Mouse (Mus musculus) midbrain, postnatal 0 days (tissue): ENCODE results near the gene Gm31571. TPM values are rescaled to one million over a fixed set of nuclear protein-coding genes. Genes with fewer than 3 reads are reported as not detected.
"Not testable (repeated sequence)": the region's sequence is repeated elsewhere in the genome, so short reads cannot be mapped to it uniquely, and the experiment has no call there.

Experiments
- ATAC-seq: fragments of 200-750 bp; cut with Nextera tagmentation; 2 replicates; pipeline ENCODE4 v1.8.0; 2017; ENCODE audit warnings: moderate number of reproducible peaks, mild to moderate bottlenecking, moderate TSS enrichment, moderate library complexity; ENCODE audit not compliant: low FRiP score
- DNase-seq: peaks from one replicate; pipeline ENCODE4 v3.0.0-alpha.2; 2015; ENCODE audit warnings: low spot score
- H3K27ac ChIP-seq: fragments of 300-500 bp; sonication (generic); 2 replicates; pipeline ENCODE4 v1.5.1; 2014; ENCODE audit warnings: low read depth, mild to moderate bottlenecking, low read length, mixed read lengths
- H3K27me3 ChIP-seq: fragments of 300-500 bp; sonication (generic); 2 replicates; pipeline ENCODE4 v1.6.1; 2014; ENCODE audit warnings: low read length, control low read depth, mixed read lengths; ENCODE audit not compliant: insufficient read depth
- H3K36me3 ChIP-seq: fragments of 300-500 bp; sonication (generic); 2 replicates; pipeline ENCODE4 v1.6.1; 2014; ENCODE audit warnings: low read length, control low read depth, mixed read lengths; ENCODE audit not compliant: insufficient read depth
- H3K4me1 ChIP-seq: fragments of 300-500 bp; sonication (generic); 2 replicates; pipeline ENCODE4 v1.6.1; 2014; ENCODE audit warnings: mild to moderate bottlenecking, control low read depth, antibody characterized with exemption, low read length, mixed read lengths; ENCODE audit not compliant: insufficient read depth
- H3K4me2 ChIP-seq: fragments of 300-500 bp; sonication (generic); 2 replicates; pipeline ENCODE4 v1.6.1; 2014; ENCODE audit warnings: low read depth, mild to moderate bottlenecking, low read length, mixed read lengths; ENCODE audit not compliant: poor library complexity, severe bottlenecking
- H3K4me3 ChIP-seq: fragments of 300-500 bp; sonication (generic); 2 replicates; pipeline ENCODE4 v1.5.1; 2014; ENCODE audit warnings: low read depth, mild to moderate bottlenecking, low read length, moderate library complexity
- H3K9ac ChIP-seq: fragments of 300-500 bp; sonication (generic); replicated peaks from 2 replicates; pipeline ENCODE4 v1.6.1; 2014; ENCODE audit warnings: mild to moderate bottlenecking, low read length, moderate library complexity, mixed read lengths; ENCODE audit not compliant: poor library complexity, severe bottlenecking
- H3K9me3 ChIP-seq: fragments of 300-500 bp; sonication (generic); 2 replicates; pipeline ENCODE4 v1.6.1; 2016; ENCODE audit warnings: low read length, control low read depth
- WGBS: fragments of 180-500 bp; shearing (Covaris S2); extraction: QIAGEN DNeasy Blood & Tissue Kit; methylation state at CpG from one replicate; pipeline ENCODE4 v1.1.7; 2014; 5-methylcytosine and 5-hydroxymethylcytosine counted together
- polyA plus RNA-seq: library from polyadenylated mRNA; unstranded; fragments of >200 nt; fragmentation: Nextera tagmentation; extraction: Ambion mirVana; gene quantifications from 2 replicates; pipeline ENCODE4 v1.2.1, GENCODE M21; 2015
- total RNA-seq: library from RNA; depleted of rRNA; stranded (reverse); fragments of >200 nt; gene quantifications from 2 replicates; pipeline ENCODE4 v1.2.3, GENCODE M21; 2014; rRNA removed

The Gm31571 gene
- not detected in 2 replicates for total RNA-seq
- not detected in 2 replicates for polyA plus RNA-seq

DNA sequence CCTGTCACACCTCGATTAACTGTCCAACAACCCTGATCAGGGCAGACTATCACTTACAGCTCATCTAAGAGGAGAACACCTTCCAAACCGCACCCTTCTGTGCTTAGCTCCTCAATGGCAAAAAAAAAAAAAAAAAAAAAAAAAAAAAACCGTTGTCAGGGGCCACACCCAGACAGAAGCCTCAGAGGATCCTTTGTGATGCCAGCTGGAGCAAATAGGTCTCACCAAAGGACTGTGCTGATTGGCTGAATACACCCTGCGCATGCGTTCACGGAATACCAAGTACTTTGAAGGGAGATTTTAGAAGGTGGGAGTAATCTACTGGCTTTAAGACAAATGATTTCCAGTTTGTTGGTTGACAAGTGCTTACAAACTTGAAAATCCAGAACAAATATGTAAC, at the start of gene Gm31571:
Gm31571 (minus strand) TSS at position 101 of the 400 bp plus-strand sequence.
- DNase-seq, H3K9ac ChIP-seq, H3K4me1 ChIP-seq, H3K27me3 ChIP-seq, H3K36me3 ChIP-seq, H3K4me3 ChIP-seq, H3K4me2 ChIP-seq, ATAC-seq, H3K27ac ChIP-seq, H3K9me3 ChIP-seq: not testable (repeated sequence)
- WGBS: no CpG with 5 or more reads among the region's 6 CpGs
